In genomic region chr11:46235334-46235733, GRCm38 (mm10) we compare ENCODE assay signal across 12 mouse cellular contexts. TPM values are rescaled to one million over a fixed set of nuclear protein-coding genes. Genes with fewer than 3 reads are reported as not detected.
DNase-seq lines count a peak whose midpoint lies in the region; ATAC-seq lines count a peak whose summit lies in the region.
"Had no signal": no experiment of that assay in that cellular context is flagged by ENCODE, and none has a peak within 500 bp of the region (broad histone marks: within the 10 kb centered on the region; RNA-seq: fewer than 3 reads in every experiment).

Gene Fndc9, plus strand, starts transcription at chr11:46235531.

- DNase-seq in embryo, embryonic 10 days (ENCODE audit: low spot score): peak; percentile 39
- no peak for DNase-seq in embryo, embryonic 9.5 days (ENCODE audit: extremely low spot score)
- no peak for DNase-seq in midbrain, embryonic 11.5 days (ENCODE audit: low spot score, missing footprints)
- peak; percentile 71 for DNase-seq in right cerebral cortex, postnatal 14 days
- no peak for DNase-seq in urinary bladder, postnatal 36 days (ENCODE audit: low spot score in 2 of 2)
- no peak for DNase-seq in cerebellum, adult 8-10 months
- DNase-seq: kidney, adult 9 months; liver, embryonic 13.5 days had no signal

- H3K9ac ChIP-seq in hindbrain, embryonic 15.5 days: 0 out of 2 replicates have a peak within 1 kb of the TSS, but pooled peaks have one; percentile 6
- peak within 1 kb of the TSS; percentile 18; the same call in 1 of the 2 replicates for H3K9ac ChIP-seq in midbrain, embryonic 11.5 days (ENCODE audit: low read length)
- no peak within 1 kb of the TSS for H3K9ac ChIP-seq in heart, embryonic 12.5 days
- H3K9ac ChIP-seq: liver, embryonic 13.5 days had no signal

- no peak within 1 kb of the TSS for H3K4me3 ChIP-seq in hindbrain, embryonic 15.5 days
- no peak within 1 kb of the TSS for H3K4me3 ChIP-seq in midbrain, embryonic 11.5 days (ENCODE audit: low read depth, low read length)
- H3K4me3 ChIP-seq in heart, embryonic 12.5 days: no peak within 1 kb of the TSS
- H3K4me3 ChIP-seq: erythroblast, embryonic 14.5 days; liver, embryonic 13.5 days had no signal

- H3K4me1 ChIP-seq in hindbrain, embryonic 15.5 days (replicated peaks): peaks cover 21% of the 10 kb centered on the region
- peaks cover 11% of the 10 kb centered on the region for H3K4me1 ChIP-seq in midbrain, embryonic 11.5 days (ENCODE audit: control insufficient read depth, insufficient read depth, low read length)
- peaks cover 7% of the 10 kb centered on the region; the same call in 1 of the 2 replicates for H3K4me1 ChIP-seq in heart, embryonic 12.5 days (replicated peaks)

- H3K36me3 ChIP-seq in hindbrain, embryonic 15.5 days: peaks cover 49% of the 10 kb centered on the region
- H3K36me3 ChIP-seq in midbrain, embryonic 11.5 days (ENCODE audit: control insufficient read depth, insufficient read depth, low read length): peaks cover 7% of the 10 kb centered on the region
- H3K36me3 ChIP-seq in heart, embryonic 12.5 days: peaks cover 3% of the 10 kb centered on the region; the same call in 1 of the 2 replicates

- WGBS in hindbrain, embryonic 15.5 days: 27% methylated on average over 11 of the region's 11 CpGs
- 20% methylated on average over 11 of the region's 11 CpGs for WGBS in midbrain, embryonic 11.5 days
- WGBS in heart, embryonic 12.5 days: 74% methylated on average over 11 of the region's 11 CpGs

- peak; percentile 75 for ATAC-seq in hindbrain, embryonic 15.5 days (ENCODE audit: low FRiP score, low read depth)
- peak; percentile 79 for ATAC-seq in midbrain, embryonic 11.5 days (ENCODE audit: low FRiP score)
- no peak for ATAC-seq in heart, embryonic 12.5 days (ENCODE audit: insufficient number of reproducible peaks, low FRiP score)

- H3K9me3 ChIP-seq in hindbrain, embryonic 15.5 days: no peaks in the 10 kb centered on the region
- no peaks in the 10 kb centered on the region for H3K9me3 ChIP-seq in midbrain, embryonic 11.5 days (ENCODE audit: control insufficient read depth, low read length)
- no peaks in the 10 kb centered on the region for H3K9me3 ChIP-seq in heart, embryonic 12.5 days (replicated peaks)
- H3K9me3 ChIP-seq: liver, embryonic 13.5 days had no signal

- 0 out of 2 replicates have a peak within 1 kb of the TSS, but pooled peaks have one; percentile 9 for H3K4me2 ChIP-seq in hindbrain, embryonic 15.5 days
- H3K4me2 ChIP-seq in midbrain, embryonic 11.5 days: peak within 1 kb of the TSS; percentile 30
- no peak within 1 kb of the TSS for H3K4me2 ChIP-seq in heart, embryonic 12.5 days
- H3K4me2 ChIP-seq: heart, embryonic 11.5 days; liver, embryonic 13.5 days had no signal

- H3K27me3 ChIP-seq in hindbrain, embryonic 15.5 days: no peaks in the 10 kb centered on the region
- H3K27me3 ChIP-seq in midbrain, embryonic 11.5 days (ENCODE audit: control insufficient read depth, insufficient read depth, low read length): no peaks in the 10 kb centered on the region
- no peaks in the 10 kb centered on the region for H3K27me3 ChIP-seq in heart, embryonic 12.5 days (replicated peaks)
- H3K27me3 ChIP-seq: liver, embryonic 13.5 days had no signal

- H3K27ac ChIP-seq in hindbrain, embryonic 15.5 days (replicated peaks): peak within 1 kb of the TSS; percentile 53
- no peak within 1 kb of the TSS for H3K27ac ChIP-seq in midbrain, embryonic 11.5 days (ENCODE audit: low read depth, low read length)
- H3K27ac ChIP-seq in heart, embryonic 12.5 days (ENCODE audit: poor library complexity, severe bottlenecking): no peak within 1 kb of the TSS
- H3K27ac ChIP-seq: liver, embryonic 13.5 days had no signal

RNA-seq across cellular contexts. Expression of gene Fndc9, which starts in this region (rescaled TPM):
- 3.1 and 3.6 TPM in 2 replicates for polyA plus RNA-seq in hindbrain, embryonic 15.5 days (2015; fragmentation: Nextera tagmentation; extraction: Ambion mirVana)
- 1.1 and 1.2 TPM in 2 replicates for polyA plus RNA-seq in midbrain, embryonic 11.5 days (2014; fragmentation: Nextera tagmentation; extraction: Ambion mirVana)
- 0.09 and 0.10 TPM in 2 replicates for polyA plus RNA-seq in heart, embryonic 12.5 days (2016; fragmentation: Nextera tagmentation; extraction: Ambion mirVana)
- polyA plus RNA-seq: erythroblast, embryonic 14.5 days; heart, embryonic 11.5 days had no signal

Comparison
In these comparisons a context has a peak if more than half of its experiments do, and no peak if none do; other contexts are left out.
1. DNase-seq: peak in embryo, embryonic 10 days (single experiment) and right cerebral cortex, postnatal 14 days (single experiment); none in embryo, embryonic 9.5 days (single experiment), midbrain, embryonic 11.5 days (single experiment), urinary bladder, postnatal 36 days (0 of 2) and cerebellum, adult 8-10 months (single experiment).